Mouse (Mus musculus) G1E (cell line): ENCODE results near the gene Iqck.

Experiments used
- CTCF ChIP-seq: IDR thresholded peaks from 2 replicates; pipeline ENCODE4 v1.5.1; 2012; ENCODE audit warnings: low read depth, low read length, inconsistent platforms, mixed read lengths
- GATA1 ChIP-seq: IDR thresholded peaks from 2 replicates; pipeline ENCODE4 v1.6.1; 2012; ENCODE audit warnings: borderline replicate concordance, low read length, inconsistent platforms, mixed read lengths
- GATA2 ChIP-seq: IDR thresholded peaks from 2 replicates; pipeline ENCODE4 v1.6.1; 2012; ENCODE audit warnings: low read depth, low read length, inconsistent platforms, borderline replicate concordance
- POLR2AphosphoS5 ChIP-seq: IDR thresholded peaks from 2 replicates; pipeline ENCODE4 v1.6.1; 2012; ENCODE audit warnings: low read depth, low read length, inconsistent platforms; ENCODE audit not compliant: insufficient replicate concordance
- TAL1 ChIP-seq: conservative IDR thresholded peaks from 2 replicates; pipeline ENCODE4 v1.6.1; 2012; ENCODE audit warnings: low read depth, low read length, inconsistent platforms, mixed read lengths

GRCm38 (mm10) chr7:118865362-118865761, 9.8 kb downstream of the Iqck start:
- TF ChIP-seq CTCF (no peak), GATA1 (no peak), POLR2AphosphoS5 (no peak), TAL1 (no peak), GATA2 (no peak)
